Mouse (Mus musculus) spleen, postnatal 14 days (tissue): Measurements from ENCODE around the gene Erlec1.

Experiments used
- DNase-seq, 2 experiments: peaks; one replicate each; pipeline ENCODE4 v3.0.0; 2021 to 2022; ENCODE audit warnings: low spot score in 2 of 2

Gene Erlec1

DNA sequence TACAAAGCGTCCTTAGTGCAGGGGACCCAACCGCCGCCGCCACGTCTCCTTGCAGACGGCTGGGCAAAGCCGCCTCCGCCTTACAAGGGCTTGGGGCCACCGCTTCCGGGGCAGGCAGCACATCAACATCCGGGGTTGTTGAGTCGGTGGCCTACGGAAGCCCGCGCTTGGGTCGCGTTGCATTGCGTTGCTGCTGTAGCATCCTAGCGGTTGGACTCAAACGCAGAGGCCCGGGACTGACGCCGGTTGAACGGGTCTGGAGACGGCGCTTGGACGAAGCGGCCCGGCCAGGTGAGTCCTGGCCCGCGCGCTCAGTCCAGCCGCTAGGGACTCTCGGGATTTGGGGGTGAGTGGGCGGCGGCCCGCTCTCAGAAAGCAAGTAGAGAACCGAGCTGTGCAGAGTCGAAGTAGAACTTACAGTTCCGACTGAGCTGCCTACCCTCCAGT is at the start of gene Erlec1:
Gene Erlec1, minus strand, starts transcription at position 57 of the 447 bp plus-strand sequence.
- peak; percentile 67 to 70 for DNase-seq

GRCm38 (mm10) chr11:31001169-31001908 is 47.2 kb upstream of the Erlec1 start:
- no peak for DNase-seq

DNA sequence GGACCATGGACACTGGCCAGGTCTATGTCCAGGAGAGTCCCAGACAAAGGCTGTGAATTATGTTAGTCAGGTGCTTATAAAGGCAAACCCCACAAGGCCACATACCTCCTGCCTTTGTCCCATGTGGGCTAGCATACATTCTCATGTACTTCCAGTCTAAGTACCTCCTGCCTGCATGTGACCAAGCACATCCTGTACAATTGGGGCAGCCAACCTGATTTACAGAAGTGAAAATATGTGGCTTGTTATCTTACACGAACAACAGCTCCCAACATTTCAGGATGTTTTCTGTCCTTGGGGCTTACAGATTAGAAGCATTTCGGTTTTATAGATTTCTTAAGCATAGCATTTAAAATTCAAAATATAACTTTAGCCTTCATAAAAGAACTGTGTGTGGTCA is 45.9 kb upstream of the Erlec1 start:
- DNase-seq: no peak

GRCm38 (mm10) chr11:30998704-30999103 is 44.6 kb upstream of the Erlec1 start:
- no peak for DNase-seq

GRCm38 (mm10) chr11:30998199-30998598 is 44.1 kb upstream of the Erlec1 start:
- no peak for DNase-seq

DNA sequence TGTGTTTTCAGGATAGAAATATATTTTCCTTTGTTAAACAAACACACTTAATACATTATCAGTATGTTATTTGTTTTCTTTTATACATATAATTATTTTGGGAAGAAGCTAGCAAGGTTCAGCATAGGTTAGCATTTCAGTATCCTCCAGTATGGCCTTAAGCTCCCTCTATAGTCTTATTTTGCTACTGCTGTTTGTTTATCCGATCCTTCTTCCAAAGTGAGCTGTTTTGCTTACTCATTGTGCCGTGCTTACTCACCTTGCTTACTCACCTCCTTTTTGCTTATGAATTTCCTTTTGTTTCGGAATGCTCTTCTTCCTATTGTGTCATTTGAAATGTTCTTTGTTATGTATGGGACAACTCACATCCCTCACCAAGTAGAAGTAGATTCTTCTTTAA is 42.5 kb upstream of the Erlec1 start:
- DNase-seq: no peak

GRCm38 (mm10) chr11:30986625-30987017 is 32.5 kb upstream of the Erlec1 start:
- DNase-seq: no peak

GRCm38 (mm10) chr11:30985877-30986624 is 31.9 kb upstream of the Erlec1 start, which contains the start of gene Chac2:
TSS of gene Chac2 (minus strand) at chr11:30986350.
- DNase-seq: peak; percentile 72 to 82

DNA sequence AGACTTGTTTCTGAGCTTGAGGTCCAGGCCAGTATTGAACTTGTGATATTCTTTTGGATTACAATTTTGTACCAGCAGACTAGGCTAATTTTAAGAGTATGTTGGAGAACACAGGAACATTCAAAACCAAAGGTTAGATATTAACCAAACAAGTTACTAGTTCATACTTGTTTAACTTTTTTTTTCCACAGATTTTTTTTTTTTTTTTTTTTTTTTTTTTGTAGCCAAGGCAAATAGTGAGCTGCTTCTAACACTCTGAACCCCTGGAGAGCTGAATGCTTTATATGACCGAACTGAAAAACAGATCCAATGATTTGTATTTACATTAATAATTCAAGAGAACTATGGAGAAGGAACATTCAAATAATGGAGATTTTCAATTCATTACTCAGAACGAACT is 31.1 kb upstream of the Erlec1 start:
- no peak for DNase-seq

- peak; percentile 18 to 38 for DNase-seq
These were observed 523 bp downstream of the Erlec1 start for GRCm38 (mm10) chr11:30953469-30954154.

- peak in 1 of 2 experiments; percentile 10 for DNase-seq
These were observed 1.3 kb downstream of the Erlec1 start for GRCm38 (mm10) chr11:30952829-30953228.

DNA sequence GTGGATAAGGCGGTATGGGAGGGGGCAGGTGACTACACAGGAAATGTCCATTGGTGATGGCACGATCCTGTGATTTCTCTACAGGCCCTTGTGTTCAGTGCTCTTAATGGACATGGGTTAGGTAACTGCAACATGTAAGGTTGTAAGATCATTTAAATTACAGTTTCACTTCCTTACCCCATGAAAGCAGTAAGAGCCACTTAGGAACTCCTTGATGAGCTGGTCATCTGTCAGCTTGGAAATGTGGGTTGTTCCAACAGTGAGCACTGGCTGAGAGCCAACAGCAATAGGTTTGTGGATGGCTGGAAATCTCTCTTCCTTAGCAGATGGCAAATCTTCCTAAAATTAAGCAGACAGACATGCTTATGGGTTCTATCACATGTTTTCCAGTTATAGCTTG is 10.6 kb downstream of the Erlec1 start:
- DNase-seq: no peak

DNA sequence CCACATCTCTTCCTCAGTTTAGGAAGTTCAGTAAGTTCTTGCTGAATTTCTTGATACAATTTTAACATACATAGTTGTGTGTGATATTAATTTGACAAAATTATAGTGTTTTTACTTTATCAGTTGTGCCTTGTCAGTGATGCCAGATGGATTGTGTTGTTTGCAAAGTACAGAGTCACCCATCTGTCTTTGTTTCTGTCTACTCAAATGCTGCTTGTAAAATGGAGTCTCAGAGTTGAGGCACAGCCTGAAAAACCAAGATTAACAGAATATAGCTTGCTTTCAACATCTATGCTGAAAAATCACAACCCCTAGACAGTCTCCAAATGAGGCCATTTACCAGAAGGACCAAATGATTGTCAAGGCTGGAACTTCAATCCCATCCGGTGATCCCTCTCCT is 25.6 kb downstream of the Erlec1 start:
- no peak for DNase-seq

DNA sequence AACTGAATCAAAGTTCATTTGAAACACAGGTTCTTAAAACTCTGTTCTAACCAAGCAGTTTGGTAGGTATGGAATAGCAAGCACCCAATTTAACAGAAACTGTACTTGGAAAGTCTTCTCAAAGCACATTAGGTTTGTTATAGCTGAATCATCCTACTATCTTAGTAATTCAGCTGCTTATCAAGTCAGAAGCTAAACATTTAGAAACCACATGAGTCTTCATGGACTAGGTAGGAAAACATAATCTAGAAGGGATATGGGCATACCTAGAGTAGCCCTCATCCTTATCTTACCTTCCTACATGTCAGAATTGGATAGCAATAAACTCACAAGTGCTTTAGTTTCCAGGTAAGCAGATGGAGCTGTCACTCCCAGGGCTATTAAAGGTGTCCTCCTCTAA is 26.1 kb downstream of the Erlec1 start:
- no peak for DNase-seq

GRCm38 (mm10) chr11:30923283-30923682 is 30.9 kb downstream of the Erlec1 start:
- no peak for DNase-seq

DNA sequence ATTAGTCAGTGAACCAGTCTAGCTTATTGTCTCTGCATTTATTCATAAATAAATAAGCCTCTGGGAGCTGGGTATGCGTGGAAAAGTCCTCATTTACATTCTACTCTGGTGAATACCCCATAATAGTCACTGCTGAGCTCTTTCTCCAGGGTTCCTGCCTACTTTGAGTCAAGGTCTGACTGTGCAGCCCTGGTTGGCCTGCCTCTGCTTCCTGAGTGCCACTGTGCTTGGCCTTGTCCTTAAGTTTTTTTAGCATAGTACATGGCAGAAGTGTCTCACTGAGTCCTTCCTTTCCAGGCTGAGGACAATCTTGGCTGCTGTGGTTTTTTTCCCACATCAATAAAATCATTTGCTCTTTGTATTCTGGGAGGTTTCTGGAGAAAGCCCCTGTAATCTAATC is 33.5 kb downstream of the Erlec1 start:
- DNase-seq: no peak

DNA sequence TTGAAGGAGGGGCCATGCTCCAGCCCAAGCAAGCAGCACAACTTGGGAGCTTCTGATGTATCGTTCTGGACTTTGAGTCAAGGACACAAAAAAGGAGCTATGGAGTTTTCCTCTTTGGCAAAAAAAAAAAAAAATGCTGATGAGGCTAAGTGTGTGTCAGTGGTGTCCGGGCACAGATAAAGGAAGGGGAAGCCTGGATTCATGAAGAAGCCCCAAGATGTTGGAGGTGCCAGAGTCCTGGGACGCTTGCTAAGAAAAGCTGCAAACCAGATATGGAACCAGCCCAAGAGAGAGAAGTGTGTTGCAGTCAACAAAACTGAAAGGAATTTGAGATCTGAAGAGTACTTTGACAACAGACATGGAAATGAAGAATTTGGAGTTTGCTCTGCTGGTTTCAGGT is 41.8 kb downstream of the Erlec1 start:
- no peak for DNase-seq

- DNase-seq: no peak
These were observed 54.8 kb downstream of the Erlec1 start for GRCm38 (mm10) chr11:30899312-30899711.

DNA sequence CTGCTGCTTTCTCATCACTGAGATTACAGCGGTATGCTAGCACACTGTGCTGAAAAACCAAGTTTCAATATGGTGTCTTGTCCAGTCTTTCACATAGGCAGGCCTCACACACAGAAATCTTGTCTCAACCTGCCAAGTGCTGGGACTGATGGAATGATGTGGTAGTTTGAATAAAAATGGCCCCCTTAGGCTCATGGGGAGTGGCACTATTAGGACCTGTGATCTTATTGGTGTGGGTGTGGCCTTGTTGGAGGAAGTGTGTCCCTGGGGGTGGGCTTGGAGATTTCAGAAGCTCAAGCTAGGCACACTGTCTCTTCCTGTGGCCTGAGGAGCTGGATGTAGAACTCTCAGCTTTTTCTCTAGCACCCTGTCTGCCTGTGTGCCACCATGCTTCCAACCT is 57.9 kb downstream of the Erlec1 start:
- DNase-seq: no peak

GRCm38 (mm10) chr11:30888153-30888552 is 66.0 kb downstream of the Erlec1 start:
- DNase-seq: no peak

- DNase-seq: no peak
These were observed 68.8 kb downstream of the Erlec1 start, which contains the start of the genes Gpr75 and Asb3 for GRCm38 (mm10) chr11:30885171-30885871. TSS of gene Gpr75 (plus strand) at chr11:30885358. TSS of gene Asb3 (plus strand) at chr11:30885416.
